Mouse (Mus musculus): Measurements from ENCODE around the gene Gskip.

Gene Gskip

GRCm38 (mm10) chr12:105722657-105723056 lies 38.0 kb downstream of the Gskip start:
- peak; percentile 70 for DNase-seq (ENCODE audit: low read depth)

DNA sequence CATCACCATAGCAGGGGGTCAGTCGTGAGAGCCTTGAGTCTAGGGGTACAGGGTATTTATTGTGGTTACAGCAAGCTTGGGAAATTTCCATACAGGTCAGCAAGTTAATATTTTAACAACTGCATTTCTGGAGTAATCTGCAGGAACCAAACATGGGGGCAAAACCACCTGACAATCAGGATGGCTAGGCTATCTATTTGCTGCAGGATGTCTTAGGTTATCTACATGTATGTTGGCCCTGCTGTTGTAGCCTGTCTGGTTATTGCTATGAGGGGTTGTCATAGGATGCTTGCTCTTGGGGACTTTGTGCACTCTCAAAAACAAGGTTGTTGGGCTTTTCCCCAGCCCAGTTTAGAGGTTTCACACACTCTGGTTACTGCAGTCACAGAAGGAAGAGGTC lies 40.0 kb downstream of the Gskip start:
- DNase-seq (ENCODE audit: low read depth) = no peak

DNA sequence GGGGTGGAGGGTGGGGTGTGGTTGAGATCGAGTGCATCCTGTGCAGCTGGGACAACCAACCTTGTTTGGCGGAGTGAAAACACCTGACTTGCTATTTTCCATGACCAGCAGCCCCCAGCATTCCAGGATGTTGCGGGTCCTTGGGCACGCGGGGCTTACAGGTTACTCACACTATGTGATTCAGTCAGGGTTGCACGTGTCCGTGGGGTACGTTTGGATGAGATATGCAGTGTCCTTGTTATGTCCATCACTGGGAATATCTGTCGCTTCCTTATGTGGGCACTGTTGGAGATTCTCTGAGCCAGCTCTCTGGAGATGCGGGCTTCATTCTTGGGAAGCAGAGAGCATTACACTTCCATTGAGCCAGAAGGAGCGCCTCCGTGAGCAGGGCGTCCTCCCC lies 41.1 kb downstream of the Gskip start:
- no peak for DNase-seq (ENCODE audit: low read depth)

DNA sequence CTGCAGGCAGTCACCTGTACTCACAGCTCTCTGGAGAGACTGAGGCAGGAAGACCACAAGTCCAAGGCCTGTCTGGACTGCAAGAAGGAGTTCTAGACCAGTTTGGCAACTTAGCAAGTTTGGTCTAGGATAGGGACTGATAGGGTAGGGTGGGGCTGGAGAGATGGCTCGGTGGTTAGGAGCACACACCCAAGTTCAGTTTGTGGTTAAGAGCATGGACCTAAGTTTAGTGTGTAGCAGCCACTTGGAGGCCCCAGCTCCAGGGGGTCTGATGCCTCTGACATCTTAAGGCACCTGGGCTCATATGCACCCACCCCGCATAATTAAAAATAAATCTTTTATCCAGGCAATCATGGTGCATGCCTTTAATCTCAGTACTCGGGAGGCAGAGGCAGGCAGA lies 42.6 kb downstream of the Gskip start:
- DNase-seq (ENCODE audit: low read depth) = no peak

- DNase-seq (ENCODE audit: low read depth) = peak; percentile 68
These were observed 43.3 kb downstream of the Gskip start for GRCm38 (mm10) chr12:105727964-105728363.

- no peak for DNase-seq (ENCODE audit: low read depth)
These were observed 46.3 kb downstream of the Gskip start for GRCm38 (mm10) chr12:105730851-105731460.

DNA sequence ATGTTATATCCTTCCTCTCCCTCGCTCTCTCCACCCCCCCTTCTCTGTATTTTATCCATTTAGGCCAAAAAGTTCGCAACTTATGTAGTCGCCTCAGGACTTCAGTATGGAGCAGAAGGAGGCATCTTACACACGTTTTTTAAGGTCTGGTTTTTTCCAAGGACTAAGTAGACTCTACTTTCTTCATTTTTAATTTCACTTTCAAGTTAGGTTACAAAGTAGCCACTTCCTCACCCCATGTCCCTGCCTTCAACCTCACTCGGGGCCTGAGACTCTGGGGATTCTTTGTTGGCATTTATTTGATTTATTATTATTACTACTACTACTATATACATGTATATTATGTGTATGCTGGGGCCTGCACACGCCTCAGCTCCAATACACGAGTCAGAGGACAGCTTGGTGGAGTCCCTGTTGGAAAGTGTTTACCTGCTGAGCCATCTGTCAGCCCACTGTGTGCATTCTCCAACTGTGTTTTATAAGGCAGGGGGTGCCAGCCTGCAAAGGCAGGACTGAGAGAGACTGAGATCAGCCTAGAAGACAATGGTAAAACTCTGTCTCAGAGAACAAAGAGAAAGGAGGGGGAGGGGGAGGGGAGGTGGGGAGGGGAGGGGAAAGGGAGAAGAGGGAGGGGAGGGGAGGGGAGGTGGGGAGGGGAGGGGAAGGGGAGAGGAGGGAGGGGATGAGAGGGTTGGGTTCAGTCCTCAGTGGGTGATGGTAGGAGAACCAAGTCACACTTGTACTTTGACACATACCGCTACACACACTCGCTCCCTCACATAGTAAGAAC lies 48.9 kb downstream of the Gskip start:
- DNase-seq (ENCODE audit: low read depth) = no peak

DNA sequence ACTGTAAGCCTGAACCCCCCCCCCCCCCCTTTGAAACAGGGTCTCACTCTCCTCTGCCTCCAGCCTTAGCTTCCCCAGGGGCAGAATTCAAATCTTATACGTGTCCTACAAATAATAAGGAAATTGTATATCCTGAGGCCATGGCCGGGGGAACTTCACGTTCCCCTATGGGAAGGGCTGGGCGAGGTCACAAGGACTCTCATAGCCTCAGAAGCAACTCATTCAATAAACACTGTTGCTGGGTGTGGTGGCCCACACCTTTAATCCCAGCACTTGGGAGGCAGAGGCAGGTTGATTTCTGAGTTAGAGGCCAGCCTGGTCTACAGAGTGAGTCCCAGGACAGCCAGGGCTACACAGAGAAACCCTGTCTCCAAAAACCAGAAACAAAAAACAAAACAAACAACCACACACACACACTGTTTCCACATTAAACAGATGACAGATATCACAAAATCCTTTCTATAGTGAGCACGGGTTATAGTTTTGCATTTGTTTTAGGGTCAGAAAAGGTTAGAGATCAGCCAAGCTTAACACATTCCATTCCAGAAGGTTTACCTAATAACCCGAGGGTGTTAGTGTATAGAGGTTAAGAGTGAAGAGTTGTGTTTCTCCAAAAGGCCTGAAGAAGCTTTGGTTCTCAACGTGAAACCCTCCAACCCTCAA lies 50.7 kb downstream of the Gskip start:
- no peak for DNase-seq (ENCODE audit: low read depth)

DNA sequence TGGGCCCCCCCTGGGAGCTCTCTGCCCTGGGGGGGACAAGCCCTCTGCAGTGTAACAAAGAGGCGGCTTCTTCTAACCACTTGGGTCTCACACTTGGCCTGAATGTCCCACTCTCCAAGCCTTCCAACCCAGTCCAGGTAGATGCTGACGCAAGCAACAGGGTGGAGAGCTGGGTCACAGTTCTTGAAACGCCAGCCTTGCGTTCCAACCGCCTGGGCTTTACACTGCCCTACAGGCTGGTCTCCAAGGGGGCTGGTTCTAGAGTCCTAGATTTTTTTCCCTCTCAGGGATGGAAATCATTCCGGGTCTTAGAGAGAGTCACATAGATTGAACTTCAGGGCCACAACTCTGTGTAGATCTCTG lies 51.2 kb downstream of the Gskip start:
- no peak for DNase-seq (ENCODE audit: low read depth)

DNA sequence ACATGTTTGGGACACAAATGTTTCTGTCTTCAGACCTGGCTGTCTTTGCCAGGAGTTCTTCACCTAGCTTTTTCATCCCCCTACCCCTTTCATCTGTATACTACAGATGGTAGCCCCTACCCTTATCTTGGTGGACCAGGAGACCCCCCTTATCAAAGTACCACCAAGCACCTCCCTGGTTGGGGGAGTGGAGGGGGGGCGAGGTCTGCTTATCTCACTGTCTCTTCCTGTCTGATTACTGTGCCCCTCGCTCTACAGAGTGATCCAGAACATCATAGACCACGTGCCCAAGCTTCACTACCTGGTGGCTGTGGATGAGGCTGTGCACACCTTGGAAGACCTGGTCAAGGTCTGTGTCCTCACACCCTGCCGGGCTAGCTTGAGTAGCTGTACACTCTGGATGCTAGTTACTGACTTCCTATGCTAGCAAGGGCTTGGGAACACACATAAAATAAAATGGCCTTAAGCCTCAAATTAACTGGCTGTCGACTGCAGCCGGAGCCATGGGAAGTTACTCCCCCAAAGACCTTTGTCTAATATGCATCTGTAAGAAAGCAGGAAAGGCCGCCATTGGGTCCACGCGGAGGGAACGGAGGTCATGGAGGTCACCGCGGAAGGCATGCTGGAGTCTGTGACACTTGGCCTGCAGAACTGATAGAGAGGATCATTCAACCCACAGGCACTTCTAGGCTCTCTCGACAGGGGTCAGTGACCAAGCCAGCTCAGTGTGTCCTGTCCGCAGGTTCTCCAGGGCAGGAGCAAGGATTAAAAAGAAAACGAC lies 53.9 kb downstream of the Gskip start:
- no peak for DNase-seq (ENCODE audit: low read depth)

- no peak for DNase-seq (ENCODE audit: low read depth)
These were observed 55.0 kb downstream of the Gskip start for GRCm38 (mm10) chr12:105739656-105740055.

DNA sequence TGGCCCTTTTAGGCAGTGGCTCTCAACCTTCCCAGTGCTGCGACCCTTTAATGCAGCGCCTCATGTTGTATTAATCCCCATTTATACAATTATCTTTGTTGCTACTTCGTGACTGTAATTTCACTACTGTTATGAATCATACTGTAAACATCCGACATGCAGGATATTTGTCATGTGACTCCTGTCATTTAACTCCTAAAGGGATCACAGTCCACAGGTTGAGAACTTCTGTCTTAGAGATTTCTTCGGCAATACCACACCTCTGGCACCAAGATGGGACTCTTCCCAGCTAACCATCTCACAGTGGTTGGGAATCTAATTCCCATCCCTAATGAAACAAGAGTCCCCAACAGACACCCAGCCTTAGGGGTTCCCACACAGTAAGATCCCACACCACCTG lies 63.5 kb downstream of the Gskip start:
- DNase-seq (ENCODE audit: low read depth) = no peak
